Mouse (Mus musculus) neural tube, embryonic 12.5 days (tissue): ENCODE measurements around the gene Dda1. TPM values are rescaled to one million over a fixed set of nuclear protein-coding genes. Genes with fewer than 3 reads are reported as not detected.
A peak's percentile ranks its signal among the peaks of the same experiment; 100 is the strongest.

Experiments
- ATAC-seq: fragments of 200-750 bp; cut with Nextera tagmentation; 2 replicates; pipeline ENCODE4 v1.8.0; 2017; ENCODE audit warnings: low read depth, mild to moderate bottlenecking, moderate TSS enrichment, moderate library complexity; ENCODE audit not compliant: low FRiP score
- H3K27ac ChIP-seq: fragments of 300-500 bp; sonication (generic); 2 replicates; pipeline ENCODE4 v1.5.1; 2016
- H3K27me3 ChIP-seq: fragments of 300-500 bp; sonication (generic); replicated peaks from 2 replicates; pipeline ENCODE4 v1.6.1; 2016; ENCODE audit warnings: mild to moderate bottlenecking
- H3K36me3 ChIP-seq: fragments of 300-500 bp; sonication (generic); 2 replicates; pipeline ENCODE4 v1.6.1; 2016; ENCODE audit warnings: mild to moderate bottlenecking
- H3K4me1 ChIP-seq: fragments of 300-500 bp; sonication (generic); 2 replicates; pipeline ENCODE4 v1.6.1; 2016
- H3K4me2 ChIP-seq: fragments of 300-500 bp; sonication (generic); replicated peaks from 2 replicates; pipeline ENCODE4 v1.6.1; 2016; ENCODE audit warnings: mild to moderate bottlenecking
- H3K4me3 ChIP-seq: fragments of 300-500 bp; sonication (generic); 2 replicates; pipeline ENCODE4 v1.5.1; 2016
- H3K9ac ChIP-seq: fragments of 300-500 bp; sonication (generic); 2 replicates; pipeline ENCODE4 v1.6.1; 2016; ENCODE audit warnings: mild to moderate bottlenecking
- H3K9me3 ChIP-seq: fragments of 300-500 bp; sonication (generic); 2 replicates; pipeline ENCODE4 v1.6.1; 2016; ENCODE audit warnings: mild to moderate bottlenecking
- WGBS: fragments of 180-500 bp; shearing (Covaris S2); methylation state at CpG from one replicate; pipeline ENCODE4 v1.1.7; 2016; 5-methylcytosine and 5-hydroxymethylcytosine counted together
- polyA plus RNA-seq: library from polyadenylated mRNA; unstranded; fragments of >200 nt; fragmentation: Nextera tagmentation; extraction: Ambion mirVana; gene quantifications from 2 replicates; pipeline ENCODE4 v1.2.1, GENCODE M21; 2016

Dda1 gene
- polyA plus RNA-seq, 1 experiment from 2014 or later = 189 TPM

DNA sequence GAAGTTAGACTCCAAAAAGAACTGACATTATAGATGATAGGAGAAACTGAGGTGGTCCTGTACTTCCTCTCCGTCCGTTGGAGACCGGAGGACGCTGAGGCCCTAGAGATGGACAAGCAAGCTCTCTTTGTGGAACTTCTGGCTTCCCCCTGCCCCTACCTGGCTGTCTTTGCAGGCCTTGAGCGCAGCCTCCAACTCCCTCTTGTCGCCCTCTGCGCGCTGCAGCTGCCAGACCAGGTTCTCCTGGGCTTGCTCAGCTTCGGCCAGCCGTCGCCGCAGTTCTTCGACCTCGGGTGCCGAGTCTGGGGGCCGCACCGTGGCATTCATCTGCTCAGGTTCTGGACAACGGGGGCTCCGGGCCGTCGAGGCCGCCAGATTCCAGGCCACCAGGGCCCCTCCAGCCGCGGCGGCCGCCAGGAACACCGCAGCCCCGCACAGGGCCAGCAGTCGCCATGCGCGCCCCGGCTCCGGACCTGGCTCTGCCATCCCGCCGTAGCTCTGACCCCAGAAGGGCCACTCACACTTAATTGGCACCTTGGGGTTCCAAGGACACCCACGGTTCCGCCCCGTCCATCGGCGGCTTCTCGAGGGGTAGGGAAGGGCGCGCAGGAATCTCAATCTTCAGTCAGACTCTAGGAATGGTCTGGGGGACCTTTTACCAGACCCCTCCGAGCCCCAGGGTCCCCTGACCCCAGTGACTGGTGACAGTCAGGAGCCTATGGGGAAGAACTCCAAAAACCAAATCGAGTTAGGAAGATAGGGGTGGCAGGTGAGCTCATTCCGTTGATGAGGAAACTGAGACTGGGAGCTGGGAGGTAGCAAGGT, 56.4 kb downstream of the Dda1 start, which contains the start of gene Ccdc194:
Gene Ccdc194 (minus strand): TSS at position 486 of the 825 bp plus-strand sequence.
- Histone ChIP-seq H3K4me2 (peak within 1 kb of the TSS; percentile 34), H3K36me3 (no peaks in the 10 kb centered on the region), H3K4me3 (0 out of 2 replicates have a peak within 1 kb of the TSS, but pooled peaks have one; percentile 5), H3K27ac (no peak within 1 kb of the TSS), H3K4me1 (peaks cover 4% of the 10 kb centered on the region; the same call in 1 of the 2 replicates), H3K9me3 (no peaks in the 10 kb centered on the region), H3K27me3 (peaks cover 52% of the 10 kb centered on the region), H3K9ac (peak within 1 kb of the TSS; percentile 10; the same call in 1 of the 2 replicates)
- WGBS = 6% methylated on average over 46 of the region's 46 CpGs
- ATAC-seq = no peak

Other genes starting within 250 kb of the Dda1 start
- gene Myo9b, start 196.5 kb upstream of the Dda1 start, polyA plus RNA-seq = 18.9 and 22.5 TPM in 2 replicates
- gene Haus8, start 196.3 kb upstream of the Dda1 start, polyA plus RNA-seq = 51.5 and 52.3 TPM in 2 replicates
- gene Use1, start 102.4 kb upstream of the Dda1 start, polyA plus RNA-seq = 82.8 and 91.6 TPM in 2 replicates
- 5.3 and 5.7 TPM in 2 replicates for gene Ocel1, start 97.9 kb upstream of the Dda1 start, polyA plus RNA-seq
- 61.5 and 67.0 TPM in 2 replicates for gene Nr2f6, start 87.2 kb upstream of the Dda1 start, polyA plus RNA-seq
- gene Ushbp1, start 73.4 kb upstream of the Dda1 start, polyA plus RNA-seq = 6.0 and 6.8 TPM in 2 replicates
- gene Babam1, start 72.3 kb upstream of the Dda1 start, polyA plus RNA-seq = 95.6 and 100 TPM in 2 replicates
- gene Ankle1, start 63.2 kb upstream of the Dda1 start, polyA plus RNA-seq = 24.0 and 26.6 TPM in 2 replicates
- 121 and 128 TPM in 2 replicates for gene Abhd8, start 5.5 kb upstream of the Dda1 start, polyA plus RNA-seq
- 234 and 246 TPM in 2 replicates for gene Mrpl34, start 4.2 kb upstream of the Dda1 start, polyA plus RNA-seq
- 19.7 and 23.7 TPM in 2 replicates for gene Ano8, start 16.8 kb downstream of the Dda1 start, polyA plus RNA-seq
- gene Gtpbp3, start 18.9 kb downstream of the Dda1 start, polyA plus RNA-seq = 13.6 and 16.3 TPM in 2 replicates
- gene Plvap, start 42.6 kb downstream of the Dda1 start, polyA plus RNA-seq = 41.7 and 48.7 TPM in 2 replicates
- gene Ccdc194, start 56.5 kb downstream of the Dda1 start, polyA plus RNA-seq = 0.10 and 0.24 TPM in 2 replicates
- 13.8 and 16.4 TPM in 2 replicates for gene Bst2, start 68.3 kb downstream of the Dda1 start, polyA plus RNA-seq
- gene Mvb12a, start 73.7 kb downstream of the Dda1 start, polyA plus RNA-seq = 62.6 and 65.8 TPM in 2 replicates
- 0.11 and 0.13 TPM in 2 replicates for gene Tmem221, start 89.7 kb downstream of the Dda1 start, polyA plus RNA-seq
- not detected in 2 replicates for gene Nxnl1, start 97.4 kb downstream of the Dda1 start, polyA plus RNA-seq
- 46.1 and 46.5 TPM in 2 replicates for gene Slc27a1, start 99.7 kb downstream of the Dda1 start, polyA plus RNA-seq
- gene Pgls, start 123.0 kb downstream of the Dda1 start, polyA plus RNA-seq = 198 and 217 TPM in 2 replicates
- gene Fam129c, start 128.4 kb downstream of the Dda1 start, polyA plus RNA-seq = 4.9 and 6.1 TPM in 2 replicates
- 60.9 and 67.2 TPM in 2 replicates for gene Colgalt1, start 141.8 kb downstream of the Dda1 start, polyA plus RNA-seq
- gene Unc13a, start 202.6 kb downstream of the Dda1 start, polyA plus RNA-seq = 16.3 and 16.7 TPM in 2 replicates
- gene Jak3, start 207.1 kb downstream of the Dda1 start, polyA plus RNA-seq = 3.8 and 4.2 TPM in 2 replicates
- 1.2 TPM in 1 of 2 replicates, not detected in the other for gene Insl3, start 220.0 kb downstream of the Dda1 start, polyA plus RNA-seq
- 0.54 and 0.67 TPM in 2 replicates for gene B3gnt3, start 232.6 kb downstream of the Dda1 start, polyA plus RNA-seq